Mouse (Mus musculus) brain, embryonic 14.5 days (tissue): Measurements from ENCODE around the gene Vcan. TPM values are rescaled to one million over a fixed set of nuclear protein-coding genes. Genes with fewer than 3 reads are reported as not detected.

ENCODE experiments used
- DNase-seq: peaks from one replicate; pipeline ENCODE4 v3.0.0-alpha.2; 2011; ENCODE audit warnings: low read depth
- CTCF ChIP-seq: fragments of 200-500 bp; IDR thresholded peaks from 2 replicates; pipeline ENCODE4 v1.5.1; 2012; ENCODE audit warnings: inconsistent platforms, mild to moderate bottlenecking, moderate library complexity, borderline replicate concordance; ENCODE audit not compliant: insufficient read depth, insufficient read length; ENCODE audit errors: extremely low read depth
- POLR2A ChIP-seq: fragments of 200-500 bp; IDR thresholded peaks from 2 replicates; pipeline ENCODE4 v1.6.1; 2012; ENCODE audit warnings: mild to moderate bottlenecking, inconsistent platforms, borderline replicate concordance; ENCODE audit not compliant: poor library complexity, insufficient read depth, insufficient read length, severe bottlenecking; ENCODE audit errors: extremely low read depth
- polyA plus RNA-seq: library from polyadenylated mRNA; depleted of rRNA; stranded (reverse); fragments of >200 nt; gene quantifications from 2 replicates; pipeline ENCODE4 v1.2.3, GENCODE M21; 2012; rRNA removed

The Vcan gene
- polyA plus RNA-seq, result 35.3 and 58.0 TPM in 2 replicates

DNA sequence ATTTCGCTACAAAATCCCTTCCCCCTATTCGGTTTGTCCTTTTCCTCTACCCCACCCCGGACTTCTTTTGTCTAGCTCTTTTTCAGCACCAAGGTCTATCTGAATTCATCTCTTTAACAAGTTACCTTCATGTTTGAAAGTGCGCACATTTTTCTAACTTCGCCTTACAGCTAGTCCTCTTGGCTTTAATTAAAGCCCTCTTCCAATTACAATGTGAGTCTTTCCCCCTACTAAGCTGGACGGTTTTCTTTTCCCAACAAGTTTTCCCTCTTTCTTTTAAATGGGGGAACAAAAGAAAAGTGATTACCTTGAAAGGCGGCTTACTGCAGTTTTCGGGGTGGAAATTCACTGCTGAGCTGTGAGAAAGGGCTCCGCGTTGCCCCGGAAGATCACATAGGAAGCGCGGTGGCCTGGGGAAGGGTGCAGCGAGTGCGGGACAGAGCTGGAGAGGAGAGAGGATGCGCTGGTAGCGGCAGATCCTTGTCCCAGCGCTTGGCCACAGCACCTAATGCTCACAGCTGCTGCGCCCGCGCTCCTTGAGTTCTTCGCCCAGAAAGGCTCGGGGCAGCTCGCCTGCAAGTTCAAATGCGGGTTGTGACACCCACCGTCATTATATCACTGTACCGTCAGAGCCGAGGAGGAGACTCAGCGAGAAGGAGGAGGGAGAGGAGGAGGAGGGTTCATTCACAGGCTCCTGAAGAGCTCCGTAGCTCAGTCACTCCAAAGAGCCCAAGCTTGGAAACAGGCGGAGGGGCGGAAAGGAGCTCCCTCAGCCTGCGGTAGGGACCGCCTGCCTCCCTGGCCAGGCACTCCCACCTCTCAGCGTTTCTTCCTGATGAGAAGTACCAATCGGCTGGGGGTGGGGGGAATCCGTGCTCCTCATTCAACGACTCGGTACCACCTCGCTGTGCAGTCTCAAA lies at the start of gene Vcan:
Gene Vcan, minus strand, starts transcription at position 744 of the 920 bp plus-strand sequence.
- peak; percentile 88 for DNase-seq
- TF ChIP-seq POLR2A (0 out of 2 replicates have a peak, but pooled peaks have one; percentile 14), CTCF (no peak)

DNA sequence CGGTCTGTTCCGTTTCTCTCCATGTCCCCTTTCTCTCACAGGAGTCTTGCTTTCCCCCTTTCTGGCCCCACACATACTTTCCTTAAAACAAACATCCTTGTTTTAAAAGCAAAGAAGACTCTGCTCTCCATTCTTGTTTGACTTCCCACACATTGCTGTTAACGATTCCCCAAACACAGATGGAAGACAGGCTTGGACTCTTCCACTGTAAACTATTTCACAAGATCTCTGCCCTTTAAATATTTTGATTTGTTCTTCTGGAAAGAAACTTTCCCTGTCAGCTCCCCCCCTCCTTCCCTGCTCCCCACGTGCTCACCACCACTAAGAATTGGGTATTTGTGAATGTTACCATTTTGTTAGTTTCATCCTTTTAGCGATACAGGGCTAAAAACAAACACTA lies 49.2 kb upstream of the Vcan start:
- TF ChIP-seq POLR2A (no peak), CTCF (no peak)
- DNase-seq, result no peak

DNA sequence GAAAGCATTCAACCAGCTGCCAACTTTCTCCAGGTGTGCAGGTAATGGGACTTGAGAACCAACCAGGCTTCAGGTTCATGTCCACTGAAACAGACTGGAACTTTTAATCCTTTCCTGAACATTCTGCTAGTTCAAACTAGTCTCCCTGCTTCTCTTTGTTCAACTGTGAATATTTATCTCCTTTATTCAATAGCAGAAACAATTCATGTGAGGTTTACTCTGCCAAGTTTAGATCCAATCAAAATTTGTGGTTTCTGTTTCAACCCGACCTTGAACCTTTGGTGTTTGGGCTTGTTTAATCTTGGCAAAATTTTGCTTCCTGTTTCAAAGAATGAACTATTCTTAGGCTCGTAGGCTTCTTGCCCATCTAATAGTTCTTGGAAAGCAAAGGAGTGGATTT lies 40.6 kb upstream of the Vcan start:
- TF ChIP-seq POLR2A, result no peak
- no peak for TF ChIP-seq CTCF

DNA sequence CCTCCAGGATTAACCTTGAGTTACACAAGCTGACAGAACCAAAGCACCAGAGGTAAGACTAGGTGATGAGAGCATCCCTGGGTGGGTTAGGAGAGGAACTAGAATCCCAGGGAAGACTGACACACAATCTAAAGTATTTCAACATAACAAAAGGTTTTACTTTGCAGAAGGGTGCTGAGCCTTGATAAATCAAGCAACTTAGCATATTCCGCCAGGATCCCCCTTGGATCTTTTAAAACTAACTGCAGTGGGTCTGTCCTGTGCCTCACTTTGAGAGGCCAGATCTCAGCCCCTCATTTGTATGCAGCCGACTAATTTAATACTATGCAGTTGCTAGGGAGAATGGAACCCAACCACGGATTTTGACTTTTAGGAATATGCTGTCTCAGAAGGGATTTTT lies 38.0 kb upstream of the Vcan start:
- DNase-seq, result no peak
- TF ChIP-seq POLR2A, result no peak
- no peak for TF ChIP-seq CTCF

More for the DNA sequence above, 40.6 kb upstream of the Vcan start:
- DNase-seq, result no peak

DNA sequence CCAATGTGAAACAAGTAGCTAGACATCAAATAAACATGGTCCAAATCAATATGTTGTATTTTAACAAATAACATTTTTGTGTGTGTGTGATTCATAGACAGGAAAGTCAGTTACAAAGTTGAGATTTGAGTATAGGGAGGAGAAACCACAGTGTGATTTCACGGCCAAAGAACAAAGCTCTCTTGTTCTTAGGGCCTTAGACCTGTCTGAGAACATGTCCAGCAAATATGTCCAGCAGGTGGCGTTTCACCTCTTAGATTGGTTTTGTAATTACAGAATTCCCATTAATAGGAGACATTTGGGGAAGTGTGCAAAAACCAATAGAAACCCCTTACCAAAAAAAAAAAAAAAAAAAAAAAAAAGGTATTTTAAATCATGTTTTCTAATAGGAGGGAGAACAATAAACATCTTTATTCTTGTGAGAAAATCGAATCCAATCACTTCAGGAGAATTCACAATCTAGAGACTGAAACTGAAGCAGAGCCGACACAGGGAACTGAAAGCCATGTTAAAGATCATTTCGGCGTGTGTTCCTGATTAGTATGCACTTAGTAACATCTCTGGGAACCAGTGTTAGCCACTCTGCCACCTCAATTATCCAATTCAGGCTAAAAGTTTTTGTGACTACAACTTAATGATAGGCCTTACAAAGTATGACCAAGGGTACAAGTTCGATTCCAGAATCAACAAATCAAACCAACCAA lies 37.1 kb upstream of the Vcan start:
- DNase-seq, result peak; percentile 92
- TF ChIP-seq POLR2A (no peak), CTCF (peak; percentile 48; the same call in 1 of the 2 replicates)

DNA sequence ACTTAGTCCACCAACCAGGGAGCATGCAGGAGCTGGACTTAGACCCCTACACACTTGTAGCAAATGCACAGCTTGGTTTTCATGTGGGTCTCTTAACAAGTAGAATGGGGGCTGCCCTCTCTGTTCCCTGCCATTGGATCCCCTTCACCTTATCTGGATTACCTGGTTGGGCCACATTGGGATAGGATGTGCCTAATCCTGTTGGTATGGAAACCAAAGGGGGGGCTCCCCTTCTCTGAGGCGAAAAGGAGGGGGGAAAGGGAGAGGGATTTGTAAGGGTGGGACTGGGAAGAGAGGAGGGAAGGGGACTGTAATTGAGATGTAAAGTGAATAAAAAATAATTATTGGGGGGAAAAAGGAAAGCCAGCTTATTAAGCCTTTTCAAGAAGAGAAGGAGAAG lies 35.5 kb upstream of the Vcan start:
- DNase-seq, result peak; percentile 12
- TF ChIP-seq POLR2A (no peak), CTCF (no peak)

DNA sequence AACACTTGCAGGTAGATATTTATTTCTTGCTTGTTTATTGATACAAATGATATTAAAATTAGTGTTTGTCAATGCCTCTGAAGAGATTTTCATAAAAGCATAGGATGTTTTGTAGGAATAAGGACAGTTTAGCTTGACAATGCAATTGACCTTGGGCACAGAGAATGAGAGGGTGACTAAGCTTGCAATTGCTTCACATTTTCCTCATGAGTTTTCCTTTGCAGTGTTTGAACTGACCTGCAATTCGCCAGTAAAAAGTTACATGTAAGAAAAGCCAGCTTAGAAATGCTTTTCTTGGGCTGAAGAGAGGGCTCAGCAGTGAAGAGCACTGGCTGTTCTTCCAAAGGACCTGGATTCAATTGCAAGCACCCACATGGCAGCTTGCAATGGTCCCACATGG lies 34.8 kb upstream of the Vcan start:
- DNase-seq, result no peak
- no peak for TF ChIP-seq CTCF
- no peak for TF ChIP-seq POLR2A

DNA sequence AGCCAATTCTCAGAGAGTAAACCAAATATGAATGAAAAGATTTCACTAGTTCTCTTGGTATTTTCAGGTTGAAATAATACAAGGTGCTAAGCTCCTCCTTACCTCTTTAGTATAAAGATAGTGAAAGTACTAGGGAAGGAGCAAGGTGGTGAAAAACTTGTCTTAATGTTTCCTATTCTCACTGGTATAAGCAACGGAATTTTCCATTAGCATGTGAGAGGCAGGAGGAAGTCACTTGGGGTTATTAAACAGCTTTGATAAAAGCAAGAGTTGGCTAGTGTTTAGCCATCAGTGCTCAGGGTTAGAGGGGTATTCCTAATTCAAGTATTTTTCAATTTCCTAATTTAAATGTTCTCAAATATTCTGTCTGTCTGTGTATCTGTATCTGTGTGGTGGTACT lies 24.2 kb upstream of the Vcan start:
- DNase-seq, result no peak
- TF ChIP-seq POLR2A, result no peak

DNA sequence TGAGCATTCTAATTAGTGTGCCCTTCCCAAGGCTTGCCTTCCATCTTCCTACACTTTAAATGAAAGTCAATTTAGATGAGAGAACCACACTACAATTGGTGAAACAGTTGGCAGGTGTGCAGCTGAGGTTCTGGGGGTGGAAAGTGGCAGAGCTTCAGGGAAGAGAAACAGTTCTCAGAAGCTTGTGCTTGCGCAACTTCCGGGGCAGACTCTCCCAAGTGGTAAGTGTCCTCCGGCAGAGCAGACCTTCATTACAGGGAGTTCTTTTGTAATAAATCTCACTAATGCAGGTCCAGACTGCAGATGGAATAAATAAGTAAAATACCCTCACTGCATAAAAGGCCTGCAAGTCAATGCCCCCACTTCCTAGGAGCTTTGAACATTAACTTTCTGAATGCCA lies 23.7 kb upstream of the Vcan start:
- TF ChIP-seq CTCF, result no peak
- no peak for TF ChIP-seq POLR2A
- DNase-seq, result no peak

DNA sequence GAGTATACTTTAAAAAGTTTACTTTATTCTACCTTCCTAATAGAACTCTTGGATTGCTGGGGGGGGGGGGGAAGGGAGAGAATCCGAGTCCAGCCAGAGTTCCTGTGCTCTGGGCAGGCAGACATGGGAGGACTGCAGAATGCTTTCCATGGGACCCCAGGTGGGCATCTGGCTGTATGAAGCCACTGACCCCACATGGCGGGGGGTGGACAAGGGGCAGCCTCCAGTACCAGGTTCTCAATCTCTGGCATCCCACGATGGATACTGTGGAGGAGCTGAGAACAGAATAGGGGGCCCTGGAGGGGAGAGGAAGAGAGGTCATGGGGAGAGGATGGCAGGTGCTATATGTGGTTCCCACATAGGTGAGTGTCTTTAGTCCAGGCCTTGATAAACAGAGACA lies 20.0 kb upstream of the Vcan start:
- TF ChIP-seq CTCF (no peak), POLR2A (no peak)

DNA sequence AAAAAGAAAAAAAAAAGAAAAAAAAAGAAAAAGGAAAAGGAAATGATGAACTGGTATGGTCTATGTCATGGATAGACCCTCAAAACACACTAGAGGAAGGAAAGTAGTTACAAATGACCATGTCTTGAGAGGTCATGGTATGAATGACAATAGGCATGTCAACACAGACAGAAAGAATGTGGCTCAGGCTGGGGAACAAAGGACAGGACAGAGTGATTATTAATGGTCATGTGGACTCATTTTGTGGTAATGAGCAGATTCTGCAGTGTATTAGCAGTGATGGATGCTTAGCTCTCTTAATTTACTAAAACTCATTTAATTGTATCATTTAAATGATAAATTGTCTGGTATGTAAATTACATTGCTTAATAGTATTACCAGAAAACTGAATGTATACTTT lies 14.0 kb upstream of the Vcan start:
- TF ChIP-seq POLR2A, result no peak
- TF ChIP-seq CTCF, result no peak
- DNase-seq, result no peak

More for the DNA sequence above, 20.0 kb upstream of the Vcan start:
- DNase-seq, result no peak

DNA sequence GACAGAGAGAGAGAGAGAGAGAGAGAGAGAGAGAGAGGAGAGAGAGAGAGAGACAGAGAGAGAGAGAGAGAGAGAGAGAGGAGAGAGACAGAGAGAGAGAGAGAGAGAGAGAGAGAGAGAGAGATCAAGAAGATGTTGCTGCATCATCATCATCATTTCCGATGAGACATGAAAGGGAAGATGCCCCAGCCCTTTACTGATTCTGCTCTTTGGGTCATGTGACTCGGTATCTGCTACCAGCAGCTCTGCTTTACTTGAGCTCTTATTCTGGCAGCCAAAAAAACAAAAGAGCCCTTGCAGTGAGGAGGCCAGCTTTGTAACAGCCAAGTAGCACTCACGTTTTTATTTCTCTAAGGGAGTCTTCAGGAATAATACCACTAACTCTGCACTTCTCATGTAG lies 8.3 kb upstream of the Vcan start:
- peak; percentile 16 for DNase-seq

DNA sequence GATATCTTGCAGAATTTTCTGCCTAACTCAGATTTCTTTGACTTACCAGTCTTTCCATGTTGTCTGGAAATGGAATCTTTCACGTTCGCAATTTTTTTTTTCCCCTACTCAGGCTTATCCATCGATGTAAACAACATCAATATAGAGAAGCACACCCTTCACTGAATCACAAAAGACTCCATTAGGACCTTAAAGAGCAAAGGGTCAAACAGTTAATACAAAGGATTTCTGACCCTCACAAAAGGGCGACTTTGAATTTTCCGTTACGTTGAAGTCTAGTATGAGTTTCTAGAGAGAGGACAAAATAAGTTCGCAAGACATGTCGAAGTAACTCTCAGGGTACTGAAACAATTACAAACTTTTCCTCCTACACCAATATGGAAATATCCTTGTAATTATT lies 892 bp upstream of the Vcan start:
- no peak for TF ChIP-seq CTCF
- no peak for DNase-seq
